Mouse (Mus musculus) common myeloid progenitor, adult 5-6 weeks (primary cell): Measurements from ENCODE around the gene Ddc. TPM values are rescaled to one million over a fixed set of nuclear protein-coding genes. Genes with fewer than 3 reads are reported as not detected.

Experiments used
- ATAC-seq: replicated peaks from 2 replicates; pipeline ENCODE4 v1.8.0; 2016; ENCODE audit warnings: low read depth, mild to moderate bottlenecking, moderate TSS enrichment, inconsistent platforms; ENCODE audit not compliant: poor library complexity, severe bottlenecking
- total RNA-seq: library from RNA; stranded (forward); fragments of 200-1000, 187-1606 nt; gene quantifications from 2 replicates; pipeline ENCODE4 v1.2.3, GENCODE M21; 2017

Gene Ddc
- total RNA-seq, 1 experiment from 2014 or later = not detected

DNA sequence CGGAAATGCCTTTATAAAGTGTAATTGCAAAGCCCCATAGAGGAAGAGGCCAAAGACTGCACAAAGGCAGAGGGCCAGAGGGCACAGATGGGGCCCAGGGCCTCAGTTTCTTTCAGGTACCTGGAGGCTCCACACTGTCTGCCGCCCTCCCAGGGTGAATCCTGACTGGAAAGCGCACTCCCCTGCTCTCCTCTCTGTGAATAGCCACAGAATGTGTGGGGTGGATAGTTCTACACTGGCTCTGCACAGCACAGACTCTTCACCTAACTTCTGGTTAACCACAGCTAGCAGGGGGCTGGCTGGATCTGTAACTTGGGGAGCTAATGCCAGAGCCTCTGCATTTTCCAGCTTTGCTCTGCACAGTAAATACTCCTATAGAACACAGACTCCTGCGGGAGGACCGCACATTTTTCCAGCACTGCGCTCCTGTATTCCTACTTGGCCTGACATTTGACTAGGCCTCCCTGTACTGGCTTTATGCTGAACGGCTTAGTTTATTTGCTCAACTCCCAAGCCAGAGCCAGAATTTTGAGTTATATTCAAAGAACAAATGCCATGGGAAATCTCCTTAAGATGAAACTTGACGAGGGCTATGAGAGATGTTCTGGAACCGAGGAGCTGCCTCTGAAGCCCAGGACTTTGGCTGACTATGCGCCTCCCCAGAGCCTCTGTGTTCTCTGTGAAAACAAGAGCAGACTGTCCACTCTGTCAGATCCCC lies 18.8 kb downstream of the Ddc start:
- ATAC-seq = peak; percentile 46

DNA sequence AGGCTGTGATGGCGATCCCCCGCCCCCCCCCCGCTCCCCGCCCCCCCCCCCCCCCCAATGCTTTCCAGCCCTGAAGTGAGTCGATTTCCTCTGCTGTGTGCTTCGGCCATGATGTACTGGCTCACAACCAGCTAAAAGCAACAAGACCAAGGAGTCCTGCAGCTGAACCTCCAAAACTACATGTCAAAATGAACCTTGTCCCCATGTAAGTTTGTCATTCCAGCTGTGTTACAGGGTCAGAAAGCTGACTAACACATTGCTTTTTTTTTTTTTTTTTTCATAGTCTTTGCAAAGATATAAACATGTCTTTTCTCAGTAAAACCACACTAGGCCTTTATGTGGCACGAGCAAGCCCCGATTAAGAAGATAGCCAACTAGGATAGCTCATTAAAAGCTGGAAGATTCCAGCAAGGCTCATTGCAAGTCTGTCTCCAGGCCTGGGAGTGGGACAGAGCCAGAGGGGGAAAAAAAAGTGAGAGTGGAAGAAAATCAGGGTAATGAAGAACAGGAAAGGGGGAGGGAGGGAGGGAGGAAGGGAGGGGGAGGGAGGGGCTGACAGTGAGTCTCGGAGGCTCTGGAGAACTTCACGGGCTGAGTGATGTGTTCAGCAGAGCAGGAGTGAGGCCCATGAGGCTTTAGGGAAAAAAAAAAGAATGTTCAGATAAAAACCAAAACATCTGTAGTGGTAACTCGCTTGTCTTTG lies 19.5 kb downstream of the Ddc start:
- peak; percentile 33; the same call in 1 of the 2 replicates for ATAC-seq

DNA sequence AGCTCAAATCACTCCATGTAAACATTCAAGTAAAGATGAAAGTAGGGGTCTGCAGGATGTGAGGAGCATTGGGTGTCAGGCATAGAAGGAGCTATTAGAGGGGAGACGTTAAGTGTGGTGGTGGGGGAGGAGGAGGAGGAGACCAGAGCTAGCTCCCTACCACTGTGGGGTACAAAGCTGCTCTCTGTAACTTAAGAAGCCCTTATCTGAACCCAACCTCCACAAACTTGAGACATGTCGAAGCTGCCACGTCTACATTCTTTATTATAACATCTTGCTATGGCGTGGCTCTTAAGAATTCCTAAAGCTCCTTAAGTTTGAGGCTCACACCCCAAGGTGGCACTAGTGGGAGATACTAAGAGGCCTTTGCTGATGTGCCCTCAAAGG lies 20.1 kb downstream of the Ddc start:
- ATAC-seq = no peak

DNA sequence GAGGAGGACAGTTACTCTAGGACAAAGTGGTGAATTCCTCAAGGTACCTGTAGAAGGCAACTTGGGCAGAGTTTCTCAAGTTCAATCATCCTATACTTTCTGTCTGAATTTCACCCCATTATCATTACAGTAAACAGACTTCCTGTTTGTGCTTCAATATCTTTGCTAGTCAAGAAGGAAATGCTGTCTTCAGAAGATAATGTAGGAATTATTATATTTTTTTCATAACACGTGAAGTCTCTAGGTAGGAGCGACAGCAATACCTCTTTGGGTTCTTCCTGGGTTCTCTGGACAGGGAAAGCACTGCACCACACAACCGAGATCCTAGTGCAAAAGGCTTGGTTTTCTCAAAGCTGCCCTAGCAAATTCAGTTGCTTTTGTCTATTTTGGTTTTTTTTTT lies 21.6 kb downstream of the Ddc start:
- peak; percentile 52 for ATAC-seq

DNA sequence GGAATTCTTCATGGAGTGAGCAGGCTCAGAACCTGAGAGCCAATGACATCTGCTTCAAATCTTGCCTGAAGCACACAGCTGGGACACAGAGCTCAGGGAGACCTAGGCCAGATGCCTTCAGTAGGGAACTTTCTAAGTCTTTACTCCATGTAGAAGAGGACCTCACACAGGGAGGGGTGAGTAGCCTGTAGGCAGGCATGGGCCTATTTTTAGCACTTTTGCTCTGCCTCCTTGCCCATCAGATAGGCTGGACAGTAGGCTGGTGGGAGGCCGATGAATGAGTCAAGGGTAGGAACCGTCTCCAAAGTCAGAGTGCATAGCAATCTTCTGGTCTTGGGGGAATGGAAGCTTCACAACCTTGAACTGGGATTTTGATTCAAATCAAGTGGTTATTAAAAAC lies 22.7 kb downstream of the Ddc start:
- ATAC-seq = no peak

DNA sequence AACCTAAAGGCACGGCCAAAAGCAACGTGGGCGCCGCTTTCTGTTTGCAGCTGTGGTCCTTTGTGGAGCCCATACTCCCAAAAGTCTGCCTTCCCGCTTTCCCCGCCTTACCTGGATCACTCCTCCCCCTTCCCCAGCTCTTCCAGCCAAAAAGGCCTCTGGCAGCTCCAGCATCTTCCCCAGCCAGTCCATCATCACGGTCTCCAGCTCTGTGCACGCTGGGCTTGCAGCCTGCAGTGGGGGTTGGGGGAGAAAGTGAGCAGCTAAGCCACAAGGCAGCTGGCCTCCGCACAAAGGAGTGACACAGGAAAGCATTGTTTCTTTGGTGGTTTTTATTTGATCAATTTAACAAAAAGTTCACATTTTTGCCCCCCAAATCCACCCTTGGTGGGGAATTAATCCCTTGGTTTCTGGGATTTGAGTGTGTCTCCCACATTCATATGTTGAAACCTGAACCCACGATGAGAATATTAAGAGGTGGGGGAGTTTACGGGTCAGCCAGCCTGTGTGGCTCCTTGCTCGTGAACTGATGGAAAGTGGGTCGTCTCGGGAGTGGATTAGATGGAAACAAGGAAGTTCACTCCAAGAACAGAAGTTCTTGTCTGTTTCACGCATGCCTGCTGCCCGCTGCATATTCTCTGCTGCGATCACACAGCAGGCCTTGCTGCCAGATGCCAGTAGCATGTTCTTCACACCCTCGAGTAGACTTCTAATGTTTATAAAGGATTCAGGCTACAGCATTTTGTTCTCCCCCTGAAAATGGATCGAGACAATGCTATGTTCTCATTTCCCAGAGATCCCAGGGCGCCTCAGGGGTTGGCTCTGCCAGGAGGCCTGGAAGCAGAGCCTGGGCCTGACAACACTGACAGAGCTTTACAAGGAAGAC lies 24.7 kb downstream of the Ddc start:
- ATAC-seq = no peak

DNA sequence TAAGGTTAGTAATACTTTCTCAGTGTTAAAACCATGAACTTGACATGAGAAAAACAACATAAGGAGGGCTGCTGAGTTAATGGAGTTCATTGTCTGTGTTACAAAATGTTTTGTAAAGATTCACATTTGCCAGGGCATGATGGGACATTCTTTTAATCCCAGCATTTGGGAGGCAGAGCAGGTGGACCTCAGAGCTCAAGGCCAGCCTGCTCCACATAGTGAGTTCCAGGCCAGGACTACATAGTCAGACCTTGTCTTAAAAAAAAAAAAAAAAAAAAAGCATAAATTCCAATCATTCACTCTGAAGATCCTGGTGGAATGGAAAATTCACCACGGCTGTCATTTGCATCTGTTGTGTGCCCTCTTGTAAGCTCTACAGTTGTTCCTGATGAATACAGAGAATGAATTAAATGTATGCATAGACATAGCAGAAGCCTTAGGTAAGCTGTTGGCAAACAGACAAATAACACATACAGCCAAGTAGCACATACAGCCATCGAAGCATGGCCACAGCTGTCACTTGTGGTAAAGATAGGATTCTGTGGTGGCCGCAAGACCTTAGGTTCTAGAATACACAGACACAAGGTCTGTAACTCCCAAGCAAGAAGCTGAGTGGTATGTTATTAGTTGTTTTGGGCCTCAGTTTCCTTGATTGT lies 25.7 kb downstream of the Ddc start:
- ATAC-seq = peak; percentile 72

DNA sequence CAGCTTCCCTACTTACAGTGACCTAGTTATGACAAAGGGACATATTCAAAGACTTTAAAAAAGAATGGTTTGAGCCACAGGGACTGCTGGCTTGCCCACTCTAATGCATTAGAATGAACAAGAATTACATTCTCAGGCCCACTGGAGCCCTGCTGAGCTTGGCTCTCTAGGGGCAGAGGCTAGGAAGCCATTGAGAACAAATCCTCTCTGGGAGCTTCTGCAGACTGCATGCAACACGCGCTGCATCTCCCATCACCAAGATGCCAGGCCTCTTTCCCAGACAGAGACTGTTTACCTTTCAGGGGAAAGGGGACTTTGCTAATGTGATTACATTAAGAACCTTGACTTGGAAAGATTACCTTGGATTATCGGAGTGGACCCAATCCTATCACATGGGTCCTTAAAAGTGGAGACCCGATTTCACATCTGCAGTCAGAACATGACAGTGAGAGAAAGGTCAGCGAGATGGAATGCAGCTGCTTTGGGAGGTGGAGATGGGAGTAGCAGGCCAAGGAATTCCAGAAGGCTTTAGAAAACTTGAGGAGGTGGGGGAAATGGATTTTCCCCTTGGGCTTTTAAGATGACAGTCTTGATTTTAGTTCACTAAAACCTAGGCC lies 26.6 kb downstream of the Ddc start:
- ATAC-seq = no peak

DNA sequence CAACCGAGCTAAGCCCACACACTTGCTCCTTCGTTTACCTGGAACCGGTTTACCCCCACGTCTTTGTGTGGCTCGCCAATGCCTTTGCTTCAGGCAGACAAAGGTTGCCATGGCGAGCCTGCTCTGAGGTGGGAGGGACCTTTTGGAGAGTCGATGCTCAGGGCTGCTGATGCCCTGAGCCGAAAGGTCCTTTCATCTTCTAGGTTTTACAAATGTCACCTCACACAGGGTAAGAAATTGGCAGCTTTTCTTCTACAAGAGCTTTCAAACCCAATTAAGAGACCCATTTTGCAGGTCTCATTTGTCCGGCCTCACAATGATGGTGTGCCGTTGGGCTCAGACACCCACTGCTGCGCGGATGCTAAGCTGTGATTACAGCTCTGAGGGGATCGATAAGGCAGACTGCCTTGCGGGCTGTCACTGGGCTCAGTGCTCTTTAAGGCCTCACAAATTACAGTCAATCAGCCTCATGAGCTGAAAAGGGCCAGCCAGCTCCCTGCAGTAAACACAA lies 29.9 kb downstream of the Ddc start:
- ATAC-seq = no peak

DNA sequence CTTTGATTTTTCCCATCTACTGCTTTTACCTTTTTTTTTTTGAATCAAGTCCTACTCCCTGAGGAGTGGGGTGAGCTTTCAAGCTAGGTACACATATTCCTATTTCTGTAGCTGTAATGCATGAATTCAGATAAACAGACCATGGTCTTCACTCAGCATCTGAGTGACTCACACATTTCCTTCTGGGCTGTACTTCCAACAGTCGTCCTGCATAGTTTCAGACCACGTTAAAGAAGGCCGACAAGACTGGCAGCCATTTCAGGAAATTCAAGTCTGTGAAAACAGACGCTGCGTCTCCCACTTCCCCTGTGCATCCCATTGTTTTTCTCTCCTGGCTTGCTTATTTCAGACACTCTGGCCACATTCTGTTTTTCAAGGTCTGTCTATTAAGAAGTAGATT lies 31.2 kb downstream of the Ddc start:
- 0 out of 2 replicates have a peak, but pooled peaks have one; percentile 29 for ATAC-seq

DNA sequence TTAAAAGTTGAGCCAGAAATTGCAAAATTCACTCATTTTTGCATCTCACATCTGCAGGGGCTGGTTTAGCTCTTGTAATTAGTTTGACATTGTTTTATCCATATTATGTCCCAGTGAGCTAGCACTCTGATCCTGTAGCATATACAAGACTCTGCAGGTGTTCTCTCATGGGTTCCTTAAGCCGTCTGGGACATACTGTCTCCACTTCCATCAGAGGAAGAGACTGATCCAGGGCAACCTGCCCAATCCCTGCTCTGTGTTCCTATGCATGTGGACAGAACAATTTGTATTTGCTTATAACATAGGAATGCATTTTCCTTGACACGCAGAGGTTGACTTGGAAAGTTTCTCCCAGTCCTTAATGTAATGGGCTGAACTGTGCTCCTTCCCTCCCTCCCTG lies 32.8 kb downstream of the Ddc start:
- ATAC-seq = no peak

DNA sequence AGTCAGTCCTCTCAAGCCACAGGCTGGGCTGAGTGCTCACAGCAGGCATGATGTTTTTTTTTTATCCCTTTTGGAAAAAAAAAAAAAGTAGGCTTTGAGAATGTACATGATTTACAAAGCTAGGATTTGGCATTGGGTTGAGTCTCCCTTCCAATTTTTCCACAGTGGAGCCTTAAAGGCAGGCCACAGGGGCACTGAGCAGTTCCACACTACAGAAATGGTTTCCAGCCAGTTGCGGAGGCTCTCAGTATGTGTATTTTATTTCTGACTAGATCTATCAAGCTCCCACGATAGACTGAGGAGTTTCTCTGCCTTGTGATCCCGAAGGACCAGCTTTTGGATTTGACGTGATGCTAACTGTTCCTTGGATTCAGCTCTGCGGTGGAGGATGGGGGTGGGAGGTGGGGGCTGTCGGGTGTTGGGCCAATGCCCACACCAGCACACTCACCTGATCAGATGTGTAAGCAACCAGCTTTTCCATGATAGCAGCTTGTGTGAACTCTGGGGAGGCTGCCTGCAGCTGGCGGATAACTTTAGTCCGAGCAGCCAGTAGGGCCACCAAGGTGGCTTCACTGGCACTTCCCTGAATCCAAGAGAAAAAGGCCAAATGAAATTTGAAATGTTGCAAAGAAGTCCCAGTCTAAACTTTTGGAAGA lies 33.4 kb downstream of the Ddc start:
- no peak for ATAC-seq

DNA sequence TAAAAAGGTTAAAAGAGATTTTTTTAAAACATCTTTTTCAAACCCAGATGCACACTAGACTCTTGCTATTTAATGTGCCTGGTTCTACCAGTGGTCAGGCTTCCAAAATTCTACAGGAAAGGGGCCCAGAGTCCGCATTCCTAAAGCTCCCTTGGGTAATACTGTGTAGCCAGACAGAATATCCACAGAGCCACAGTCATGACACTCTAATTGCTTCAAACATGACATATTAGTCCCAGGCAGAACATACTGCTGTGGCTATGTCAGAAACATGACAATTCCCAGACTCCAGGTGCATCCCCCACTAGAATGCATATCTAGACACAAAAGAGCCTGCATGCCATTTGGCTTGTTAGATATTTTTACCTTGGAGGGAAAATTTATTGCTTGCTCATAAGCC lies 35.4 kb downstream of the Ddc start:
- ATAC-seq = no peak

DNA sequence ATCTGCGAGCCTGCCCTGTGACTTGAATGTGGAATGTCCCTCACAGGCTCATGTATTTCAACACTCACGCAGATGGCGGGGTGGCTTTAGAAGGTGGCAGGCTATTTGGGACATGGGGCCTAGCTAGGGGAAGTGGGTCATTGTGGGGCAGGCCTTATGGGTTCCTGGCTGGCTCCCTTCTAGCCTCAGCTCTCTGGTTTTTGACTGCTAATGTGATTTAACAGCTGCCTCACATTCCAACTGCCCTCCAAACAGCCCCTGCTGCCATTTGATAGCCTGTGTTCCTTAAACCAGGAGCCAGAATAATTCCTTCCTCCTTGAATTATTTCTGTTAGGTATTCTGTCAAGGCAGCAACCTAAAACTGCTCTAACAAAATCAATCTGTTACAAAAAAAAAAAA lies 41.0 kb downstream of the Ddc start:
- ATAC-seq = no peak

DNA sequence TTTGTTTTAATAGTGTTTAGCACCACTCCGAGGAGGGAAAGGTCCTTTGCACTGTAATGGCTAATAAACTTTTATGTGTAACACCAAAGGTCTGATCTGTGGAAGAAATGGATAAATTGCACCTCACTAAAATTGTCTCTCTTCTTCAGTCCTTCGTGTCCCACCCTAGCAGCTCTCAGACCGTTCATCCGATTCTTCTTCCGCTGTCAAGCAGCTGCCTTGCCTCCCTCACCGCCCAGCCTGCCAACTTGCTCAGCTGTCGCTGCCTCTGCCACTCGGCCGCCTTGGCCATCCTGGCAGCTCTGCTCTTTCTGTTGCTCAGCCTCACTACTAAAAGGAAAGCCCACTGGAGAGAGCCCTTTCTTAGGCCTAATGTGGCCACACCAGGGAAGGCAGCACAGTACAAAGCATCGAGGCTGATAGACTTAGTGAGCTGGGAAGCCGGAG lies 42.2 kb downstream of the Ddc start:
- no peak for ATAC-seq

DNA sequence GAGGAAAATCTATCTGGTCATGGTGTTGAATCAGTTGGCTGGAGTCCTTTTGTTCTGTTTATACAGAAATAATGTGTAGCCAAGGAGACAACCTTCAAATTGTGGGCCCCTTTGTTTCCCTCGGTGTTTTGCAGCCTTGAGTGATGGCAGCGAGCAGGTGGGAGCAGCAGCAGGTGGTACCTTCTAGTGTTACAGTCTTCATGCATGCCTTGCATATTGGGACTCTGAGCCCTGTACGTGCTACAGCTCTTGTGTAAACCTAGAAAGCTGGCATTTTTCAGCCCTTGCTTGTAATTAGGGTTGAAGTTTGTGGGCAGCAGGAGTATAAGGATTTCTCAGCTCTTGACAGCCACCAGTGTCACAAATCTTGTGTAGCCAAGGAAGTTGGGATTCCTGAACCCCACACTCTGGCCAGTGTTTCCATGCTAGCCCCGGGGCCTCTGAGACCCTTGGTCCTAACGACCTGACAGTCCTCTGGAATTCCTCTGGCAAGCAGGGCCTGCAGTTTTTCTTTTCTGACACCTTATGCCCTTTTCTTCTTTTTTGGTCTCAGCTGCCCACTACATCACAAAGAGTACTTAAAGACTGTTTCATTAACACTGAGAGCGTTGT lies 42.8 kb downstream of the Ddc start:
- no peak for ATAC-seq

DNA sequence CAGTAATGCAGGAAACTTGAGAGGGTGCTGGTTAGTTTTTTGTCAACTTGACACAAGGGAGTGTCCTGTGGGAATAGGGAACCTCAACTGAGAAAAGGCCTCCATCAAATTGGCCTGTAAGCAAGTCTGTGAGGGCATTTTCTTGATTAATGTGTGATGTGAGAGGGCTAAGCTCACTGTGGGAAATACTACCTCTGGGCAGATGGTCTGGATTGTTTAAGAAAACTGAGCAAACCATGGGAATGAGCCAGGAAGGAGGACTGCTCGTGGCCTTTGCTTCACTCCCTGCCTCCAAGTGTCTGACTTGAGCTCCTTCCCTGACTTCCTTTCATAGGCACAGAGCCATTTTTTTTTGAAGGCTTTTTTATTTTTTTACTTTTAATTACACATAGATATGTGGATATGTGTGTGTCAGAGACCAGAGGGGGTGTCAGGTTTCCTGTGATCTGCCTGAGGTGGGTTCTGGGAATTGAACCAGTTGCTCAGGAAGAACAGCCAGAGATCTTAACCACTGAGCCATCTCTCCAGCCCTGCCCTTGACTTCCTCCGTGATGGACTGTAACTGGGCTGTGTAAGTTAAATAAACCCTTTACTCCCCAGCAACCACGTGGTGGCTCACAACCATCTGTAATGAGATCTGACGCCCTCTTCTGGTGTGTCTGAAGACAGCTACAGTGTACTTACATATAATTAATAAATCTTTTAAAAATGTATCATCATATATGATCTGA lies 44.0 kb downstream of the Ddc start:
- ATAC-seq = no peak

DNA sequence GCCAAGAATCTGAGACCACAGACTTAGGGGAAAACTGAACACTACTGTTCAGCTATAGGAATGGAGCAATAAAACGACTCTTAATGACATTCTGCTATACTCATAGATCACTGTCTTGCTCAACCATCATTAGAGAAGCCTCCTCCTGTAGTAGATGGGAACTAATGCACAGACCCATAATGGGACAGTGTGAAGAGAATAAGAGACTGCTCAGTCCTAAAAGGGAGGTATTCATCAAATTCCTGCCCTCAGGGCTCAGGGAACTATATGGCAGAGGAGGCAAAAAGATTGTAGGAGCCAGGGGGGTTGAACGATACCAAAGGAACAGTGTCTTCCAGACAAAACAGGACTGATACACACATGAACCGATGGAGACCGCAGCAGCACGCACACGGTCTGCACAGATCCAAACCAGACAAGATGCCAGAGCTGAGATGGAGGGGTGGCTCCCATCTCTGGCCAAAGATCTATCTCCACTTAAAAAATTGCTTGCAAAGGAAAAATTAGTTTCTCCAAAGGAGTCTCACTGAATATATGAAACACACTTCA lies 45.9 kb downstream of the Ddc start:
- no peak for ATAC-seq
